In the genomic region with DNA sequence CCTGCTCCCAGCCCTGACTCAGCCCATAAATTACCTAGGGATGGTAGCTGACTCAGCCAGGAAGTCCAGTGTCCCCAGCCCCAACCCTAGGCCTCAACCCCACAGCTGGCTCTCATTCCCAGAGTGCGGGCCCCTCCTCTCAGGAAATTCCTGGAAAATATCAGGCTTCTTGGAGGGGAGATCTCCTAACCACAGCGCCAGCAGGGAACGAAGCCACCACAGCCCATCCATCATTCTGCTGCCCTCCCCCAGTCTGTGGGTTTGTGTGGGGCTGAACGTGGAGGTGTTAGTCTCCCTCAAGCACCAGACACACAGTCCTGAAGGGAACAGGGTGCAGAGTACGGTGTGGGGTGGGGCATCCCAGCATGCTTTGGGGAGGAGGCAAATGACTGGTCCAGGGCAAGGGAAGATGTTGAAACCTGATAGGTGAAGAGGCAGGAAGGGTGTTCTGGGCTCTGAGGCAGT, we compare ENCODE assay signal across 8 mouse cellular contexts.
DNase-seq lines count a peak whose midpoint lies in the region; ATAC-seq lines count a peak whose summit lies in the region.

No protein-coding gene starts in this region.

- H3K4me3 ChIP-seq in embryonic facial prominence, embryonic 14.5 days (ENCODE audit: low read depth, low read length) = no peak overlapping the region
- no peak overlapping the region for H3K4me3 ChIP-seq in kidney, embryonic 14.5 days (ENCODE audit: low read length)

- no peaks in the 10 kb centered on the region for H3K27me3 ChIP-seq in embryonic facial prominence, embryonic 14.5 days (replicated peaks; ENCODE audit: control insufficient read depth, insufficient read depth, low read length)
- no peaks in the 10 kb centered on the region for H3K27me3 ChIP-seq in kidney, embryonic 14.5 days (ENCODE audit: control insufficient read depth, insufficient read depth, low read length)

- H3K4me1 ChIP-seq in embryonic facial prominence, embryonic 14.5 days (ENCODE audit: control insufficient read depth, insufficient read depth, low read length) = peaks cover 28% of the 10 kb centered on the region
- peaks cover 26% of the 10 kb centered on the region for H3K4me1 ChIP-seq in kidney, embryonic 14.5 days (ENCODE audit: control insufficient read depth, insufficient read depth, low read length)

- no peak overlapping the region for H3K9ac ChIP-seq in embryonic facial prominence, embryonic 14.5 days (ENCODE audit: low read depth, low read length)
- H3K9ac ChIP-seq in kidney, embryonic 14.5 days (ENCODE audit: low read depth, low read length) = no peak overlapping the region

- peak; percentile 85 for ATAC-seq in embryonic facial prominence, embryonic 14.5 days (ENCODE audit: low read depth)
- ATAC-seq in kidney, embryonic 14.5 days (ENCODE audit: low FRiP score, low TSS enrichment) = peak; percentile 97

- 19% methylated on average over 5 of the region's 5 CpGs for WGBS in embryonic facial prominence, embryonic 14.5 days
- WGBS in kidney, embryonic 14.5 days = 7% methylated on average over 5 of the region's 5 CpGs

- H3K36me3 ChIP-seq in embryonic facial prominence, embryonic 14.5 days (ENCODE audit: control insufficient read depth, insufficient read depth, low read length) = no peaks in the 10 kb centered on the region
- H3K36me3 ChIP-seq in kidney, embryonic 14.5 days (ENCODE audit: control insufficient read depth, insufficient read depth, low read length) = no peaks in the 10 kb centered on the region

- intact Hi-C loops in gastrocnemius, postnatal 14 days (cut with DNase I; ENCODE audit: low total_unique reads) = no loop called here

- no peak overlapping the region for H3K4me2 ChIP-seq in embryonic facial prominence, embryonic 14.5 days (ENCODE audit: low read depth, low read length)
- no peak overlapping the region for H3K4me2 ChIP-seq in kidney, embryonic 14.5 days (replicated peaks; ENCODE audit: low read depth, low read length)

- H3K27ac ChIP-seq in embryonic facial prominence, embryonic 14.5 days (replicated peaks; ENCODE audit: low read depth, low read length) = peak overlapping the region; percentile 71
- peak overlapping the region; percentile 80 for H3K27ac ChIP-seq in kidney, embryonic 14.5 days (ENCODE audit: low read depth, low read length)

- H3K9me3 ChIP-seq in embryonic facial prominence, embryonic 14.5 days (ENCODE audit: control insufficient read depth, low read length) = peaks cover 29% of the 10 kb centered on the region
- peaks cover 11% of the 10 kb centered on the region for H3K9me3 ChIP-seq in kidney, embryonic 14.5 days (ENCODE audit: control insufficient read depth, low read length)

- peak; percentile 59 for DNase-seq in gastrocnemius, postnatal 14 days
- DNase-seq in gastrocnemius, postnatal 10 days = no peak
- DNase-seq in embryonic facial prominence, embryonic 14.5 days (ENCODE audit: low spot score) = peak; percentile 92
- peak; percentile 71 for DNase-seq in lung, postnatal 14 days
- DNase-seq in spleen, postnatal 4 days (ENCODE audit: low spot score in 2 of 2) = no peak
- no peak for DNase-seq in cerebellum, postnatal 36 days
- DNase-seq in gastrocnemius, adult 8-10 months (ENCODE audit: low spot score in 2 of 2) = no peak

Comparison
In these comparisons a context has a peak if more than half of its experiments do, and no peak if none do; other contexts are left out.
1. DNase-seq: peak in gastrocnemius, postnatal 14 days (single experiment), embryonic facial prominence, embryonic 14.5 days (single experiment) and lung, postnatal 14 days (single experiment); none in gastrocnemius, postnatal 10 days (single experiment), spleen, postnatal 4 days (0 of 2), cerebellum, postnatal 36 days (0 of 2) and gastrocnemius, adult 8-10 months (0 of 2).